Mouse (Mus musculus) embryo, embryonic 10 days (tissue): ENCODE data around the gene Arhgef19.

Experiments
- DNase-seq: peaks from one replicate; pipeline ENCODE4 v3.0.0-alpha.2; 2015; ENCODE audit warnings: low spot score

Arhgef19 gene

GRCm38 (mm10) chr4:141238492-141239387 lies 559 bp upstream of the Arhgef19 start:
- DNase-seq, result no peak

GRCm38 (mm10) chr4:141240617-141241016 lies 1.3 kb downstream of the Arhgef19 start:
- peak; percentile 67 for DNase-seq

- no peak for DNase-seq
These were observed 2.6 kb downstream of the Arhgef19 start for GRCm38 (mm10) chr4:141241861-141242260.

- DNase-seq, result no peak
These were observed 3.4 kb downstream of the Arhgef19 start for GRCm38 (mm10) chr4:141242651-141243241.

GRCm38 (mm10) chr4:141243636-141244035 lies 4.3 kb downstream of the Arhgef19 start:
- no peak for DNase-seq

- DNase-seq, result no peak
These were observed 5.1 kb downstream of the Arhgef19 start for GRCm38 (mm10) chr4:141244401-141244800.

DNA sequence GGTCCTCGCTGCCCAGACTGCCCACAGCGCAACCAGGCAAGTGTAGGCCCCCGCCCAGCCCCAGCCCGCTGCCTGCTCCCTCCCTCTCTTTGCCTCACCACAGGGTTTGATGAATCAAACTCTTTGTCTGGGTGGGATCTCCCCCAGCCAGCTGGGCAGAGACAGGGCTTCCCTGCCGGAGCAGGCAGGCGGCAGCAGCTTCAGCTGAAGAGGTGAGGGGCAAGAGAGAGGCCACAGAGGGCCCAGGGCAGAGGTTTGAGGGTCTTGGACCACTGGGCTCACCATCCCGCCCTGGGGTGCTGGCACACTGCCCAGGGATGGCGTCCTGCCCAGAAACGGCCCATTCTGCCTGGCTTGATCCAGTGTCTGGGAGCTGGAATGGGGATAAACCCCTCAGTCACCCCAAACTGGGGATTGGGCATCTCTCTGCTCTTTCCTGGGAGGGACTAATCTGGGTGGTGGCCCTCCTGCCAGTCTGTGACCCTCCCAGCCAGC lies 5.7 kb downstream of the Arhgef19 start:
- no peak for DNase-seq

DNA sequence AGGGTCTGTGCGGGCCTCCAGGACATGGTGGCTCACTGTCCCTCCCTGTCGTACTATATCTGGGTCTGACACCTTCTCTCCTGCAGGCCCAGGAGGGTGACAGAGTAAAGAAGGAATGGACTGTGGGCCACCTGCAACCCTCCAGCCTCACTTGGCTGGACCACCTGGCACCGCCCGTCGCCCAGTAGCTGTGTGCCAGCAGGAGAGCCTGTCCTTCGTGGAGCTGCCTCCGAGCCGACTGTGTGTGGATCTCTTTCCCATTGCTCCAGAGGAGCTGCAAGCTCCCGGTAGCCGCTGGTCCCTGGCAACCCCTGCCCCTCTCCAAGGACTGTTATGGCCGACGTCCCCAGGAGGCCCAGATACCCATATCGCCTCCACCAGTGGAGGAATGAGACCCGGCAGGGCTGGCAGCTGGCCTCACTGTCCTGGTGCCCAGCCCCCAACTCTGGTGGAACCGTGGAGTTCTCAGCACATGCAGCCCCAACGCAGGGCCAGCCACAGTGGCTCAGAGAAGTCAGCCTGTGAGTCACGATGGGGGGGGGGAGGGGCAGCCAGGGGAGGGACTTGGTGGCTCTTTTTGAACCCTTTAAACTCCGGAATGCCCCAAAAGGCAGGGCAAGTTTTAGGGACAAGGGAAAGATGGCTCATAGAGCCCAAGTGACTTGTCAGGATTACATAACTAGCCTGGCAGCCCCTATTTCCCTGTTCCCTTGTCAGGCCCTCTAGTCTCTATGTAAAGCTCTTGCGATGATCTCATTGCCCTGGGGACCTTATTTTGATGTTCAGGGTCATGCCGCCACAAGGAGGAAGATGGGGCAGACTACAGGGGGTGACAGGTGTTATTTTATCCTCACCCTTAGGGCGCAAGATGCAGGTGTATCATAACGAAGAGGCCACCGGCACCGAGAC lies 7.0 kb downstream of the Arhgef19 start:
- no peak for DNase-seq

GRCm38 (mm10) chr4:141246998-141247350 lies 7.7 kb downstream of the Arhgef19 start:
- DNase-seq, result no peak

DNA sequence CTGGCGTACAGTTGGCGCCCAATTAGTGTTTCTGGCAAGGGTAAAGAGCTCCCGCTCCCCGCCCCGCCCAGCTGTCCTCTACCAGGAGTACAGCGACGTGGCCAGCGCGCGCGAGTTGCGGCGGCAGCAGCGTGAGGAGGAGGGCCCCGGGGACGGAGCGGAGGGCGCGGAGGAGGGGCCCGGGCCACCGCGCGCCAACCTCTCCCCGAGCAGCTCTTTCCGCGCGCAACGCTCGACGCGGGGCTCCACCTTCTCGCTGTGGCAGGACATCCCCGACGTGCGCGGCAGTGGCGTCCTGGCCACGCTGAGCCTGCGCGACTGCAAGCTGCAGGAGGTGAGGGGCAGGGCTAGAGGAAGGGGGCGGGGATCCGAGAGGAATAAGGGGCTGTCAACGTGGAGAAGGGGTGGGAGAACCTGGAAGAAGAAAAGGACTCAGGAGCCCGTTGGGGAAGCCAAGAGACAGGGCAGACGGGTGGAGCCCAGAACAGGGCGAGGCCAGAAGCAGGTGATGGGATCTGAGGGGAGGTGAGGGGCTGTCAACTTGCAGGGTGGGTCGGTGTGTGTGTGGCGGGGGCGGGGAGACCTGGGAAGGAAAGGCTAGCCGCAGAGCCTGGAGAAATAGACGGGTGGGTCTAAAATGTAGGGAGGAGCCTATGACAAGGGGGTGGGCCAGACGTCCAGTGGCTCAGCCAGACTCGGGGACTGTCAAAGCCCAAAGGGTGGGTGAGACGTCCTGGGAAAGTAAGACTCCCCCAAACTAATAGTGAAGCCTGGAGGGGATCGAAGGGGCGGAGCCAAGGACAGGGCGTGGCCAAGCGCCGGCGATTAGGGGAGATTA lies 8.7 kb downstream of the Arhgef19 start:
- DNase-seq, result peak; percentile 37

GRCm38 (mm10) chr4:141248614-141248978 lies 9.3 kb downstream of the Arhgef19 start:
- no peak for DNase-seq

DNA sequence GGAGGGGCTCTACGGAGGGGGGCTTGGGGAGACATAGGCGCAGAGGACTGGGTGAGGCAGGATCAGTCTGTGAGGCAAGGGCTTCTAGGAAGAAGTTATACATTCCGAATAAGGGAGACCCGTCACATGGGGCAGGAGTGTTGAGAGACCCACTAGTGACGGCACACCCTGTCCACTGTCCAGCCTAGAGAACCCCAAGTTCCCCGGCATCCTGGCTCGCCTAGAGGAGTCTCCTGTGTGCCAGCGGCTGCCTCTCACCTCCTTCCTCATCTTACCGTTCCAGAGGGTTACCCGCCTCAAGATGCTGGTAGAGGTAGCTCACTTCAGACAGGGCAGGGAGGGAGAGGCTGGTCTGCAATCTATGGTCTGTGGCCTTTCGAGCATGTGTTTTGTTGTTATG lies 10.1 kb downstream of the Arhgef19 start:
- no peak for DNase-seq

GRCm38 (mm10) chr4:141251071-141251470 lies 11.8 kb downstream of the Arhgef19 start:
- DNase-seq, result no peak

DNA sequence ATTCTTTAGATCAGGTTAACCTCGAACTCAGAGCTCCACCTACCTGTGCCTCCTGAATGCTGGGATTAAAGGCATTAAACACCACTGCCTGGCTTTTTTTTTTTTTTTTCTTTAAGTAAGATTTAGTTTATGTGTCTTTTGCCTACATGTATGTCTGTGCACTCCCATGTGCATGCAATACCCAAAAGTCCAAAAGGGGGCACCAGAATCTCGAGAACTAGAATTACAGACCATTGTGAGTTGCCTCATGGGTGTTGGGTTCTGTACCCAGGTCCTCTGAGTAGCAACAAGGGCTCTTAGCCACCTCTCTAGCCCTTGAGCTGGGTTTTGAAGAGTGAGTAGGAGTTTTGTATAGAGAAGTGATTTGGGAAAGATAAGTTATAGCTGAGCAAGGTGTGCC lies 13.3 kb downstream of the Arhgef19 start:
- no peak for DNase-seq

- no peak for DNase-seq
These were observed 14.9 kb downstream of the Arhgef19 start for GRCm38 (mm10) chr4:141254234-141254633.

DNA sequence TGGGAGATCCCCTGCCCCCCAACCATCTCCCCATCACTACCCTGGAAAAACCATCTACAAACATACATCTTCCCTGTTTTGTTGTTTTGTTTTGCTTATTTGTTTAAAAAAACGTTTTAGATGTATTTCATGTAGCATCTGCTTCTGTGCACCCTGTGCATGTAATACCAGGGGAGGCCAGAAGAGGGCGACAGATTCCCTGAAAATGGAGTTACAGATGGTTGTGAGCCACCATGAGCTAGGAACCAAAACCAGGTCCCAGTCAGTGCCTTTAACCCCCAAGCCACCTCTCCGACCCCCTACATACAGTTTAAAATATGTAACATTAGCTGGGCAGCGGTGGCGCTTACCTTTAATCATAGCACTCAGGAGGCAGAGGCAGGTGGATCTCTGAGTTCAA lies 18.1 kb downstream of the Arhgef19 start:
- DNase-seq, result no peak

DNA sequence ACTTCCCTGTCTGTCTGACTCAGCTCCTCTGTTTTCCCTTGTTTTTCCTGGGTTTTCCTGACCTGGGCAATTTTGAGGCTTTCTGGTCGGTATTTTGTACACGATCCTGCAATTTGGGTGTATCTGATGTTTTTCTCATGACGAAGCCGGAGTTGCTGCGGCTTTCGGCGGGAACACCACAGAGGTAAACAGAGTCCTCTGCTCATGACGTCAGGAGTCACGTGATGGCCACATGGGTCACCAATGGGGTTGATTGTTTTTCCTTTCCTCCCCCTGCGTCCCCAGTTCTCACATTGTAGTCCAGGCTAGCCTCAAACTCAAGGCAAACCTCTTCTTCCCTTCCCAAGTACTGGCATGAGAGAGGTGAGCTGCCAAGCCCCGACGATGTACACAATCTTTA lies 20.1 kb downstream of the Arhgef19 start:
- DNase-seq, result no peak

- DNase-seq, result no peak
These were observed 20.9 kb downstream of the Arhgef19 start for GRCm38 (mm10) chr4:141260007-141260723.

- no peak for DNase-seq
These were observed 23.8 kb downstream of the Arhgef19 start for GRCm38 (mm10) chr4:141262906-141263637.

DNA sequence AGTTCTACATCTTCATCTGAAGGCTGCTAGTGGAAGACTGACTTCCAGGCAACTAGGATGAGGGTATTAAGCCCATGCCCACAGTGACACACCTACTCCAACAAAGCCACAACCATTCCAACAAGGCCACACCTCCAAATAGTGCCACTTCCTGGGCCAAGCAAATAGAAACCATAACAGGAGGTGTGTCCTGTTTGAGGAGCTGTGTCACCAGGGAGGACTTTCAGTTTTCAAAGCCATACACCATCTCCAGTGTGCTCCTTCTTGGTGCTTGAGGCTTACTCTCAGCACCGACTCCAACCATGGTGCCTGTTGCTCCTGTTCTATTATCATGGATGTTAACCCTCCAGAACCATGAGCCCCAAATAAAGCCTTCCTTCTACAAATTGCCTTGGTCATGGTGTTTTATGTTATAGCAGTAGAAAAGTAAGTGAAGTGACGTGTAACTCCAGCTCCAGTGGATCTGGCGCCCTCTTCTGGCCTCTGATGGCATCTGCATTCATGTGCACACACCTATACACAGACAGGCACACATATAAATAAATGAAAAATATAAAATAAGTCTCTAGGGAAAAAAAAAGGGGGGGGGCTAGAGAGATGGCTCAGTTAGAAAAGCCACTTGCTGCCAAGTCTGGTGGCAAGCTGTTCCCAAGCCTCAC lies 26.8 kb downstream of the Arhgef19 start:
- DNase-seq, result no peak
